Mouse (Mus musculus) midbrain, embryonic 14.5 days (tissue): ENCODE data around the gene Krtap26-1. TPM values are rescaled to one million over a fixed set of nuclear protein-coding genes. Genes with fewer than 3 reads are reported as not detected.
A peak's percentile ranks its signal among the peaks of the same experiment; 100 is the strongest.

Source experiments
- ATAC-seq: fragments of 200-750 bp; cut with Nextera tagmentation; 2 replicates; pipeline ENCODE4 v1.8.0; 2017; ENCODE audit warnings: moderate number of reproducible peaks, moderate library complexity; ENCODE audit not compliant: low FRiP score, low TSS enrichment
- DNase-seq: peaks from one replicate; pipeline ENCODE4 v3.0.0-alpha.2; 2015
- H3K27ac ChIP-seq: fragments of 300-500 bp; sonication (generic); replicated peaks from 2 replicates; pipeline ENCODE4 v1.5.1; 2014; ENCODE audit warnings: mild to moderate bottlenecking, low read depth, low read length, moderate library complexity
- H3K27me3 ChIP-seq: fragments of 300-500 bp; sonication (generic); 2 replicates; pipeline ENCODE4 v1.6.1; 2014; ENCODE audit warnings: low read length, control low read depth, mixed read lengths; ENCODE audit not compliant: control insufficient read depth, insufficient read depth
- H3K36me3 ChIP-seq: fragments of 300-500 bp; sonication (generic); 2 replicates; pipeline ENCODE4 v1.6.1; 2014; ENCODE audit warnings: low read length, control low read depth; ENCODE audit not compliant: control insufficient read depth, insufficient read depth
- H3K4me1 ChIP-seq: fragments of 300-500 bp; sonication (generic); 2 replicates; pipeline ENCODE4 v1.6.1; 2014; ENCODE audit warnings: mild to moderate bottlenecking, antibody characterized with exemption, low read length, control low read depth; ENCODE audit not compliant: control insufficient read depth, insufficient read depth
- H3K4me2 ChIP-seq: fragments of 300-500 bp; sonication (generic); 2 replicates; pipeline ENCODE4 v1.6.1; 2014; ENCODE audit warnings: mild to moderate bottlenecking, low read length, moderate library complexity
- H3K4me3 ChIP-seq: fragments of 300-500 bp; sonication (generic); replicated peaks from 2 replicates; pipeline ENCODE4 v1.5.1; 2014; ENCODE audit warnings: low read depth, low read length
- H3K9ac ChIP-seq: fragments of 300-500 bp; sonication (generic); replicated peaks from 2 replicates; pipeline ENCODE4 v1.6.1; 2014; ENCODE audit warnings: mild to moderate bottlenecking, low read length, moderate library complexity
- H3K9me3 ChIP-seq: fragments of 300-500 bp; sonication (generic); 2 replicates; pipeline ENCODE4 v1.6.1; 2016; ENCODE audit warnings: low read length, control low read depth, mixed read lengths; ENCODE audit not compliant: control insufficient read depth
- WGBS: fragments of 180-500 bp; shearing (Covaris S2); extraction: QIAGEN DNeasy Blood & Tissue Kit; methylation state at CpG from one replicate; pipeline ENCODE4 v1.1.7; 2014; 5-methylcytosine and 5-hydroxymethylcytosine counted together
- polyA plus RNA-seq: library from polyadenylated mRNA; unstranded; fragments of >200 nt; fragmentation: Nextera tagmentation; extraction: Ambion mirVana; gene quantifications from 2 replicates; pipeline ENCODE4 v1.2.1, GENCODE M21; 2014

Krtap26-1 gene
- polyA plus RNA-seq, 1 experiment from 2014 or later: not detected

DNA sequence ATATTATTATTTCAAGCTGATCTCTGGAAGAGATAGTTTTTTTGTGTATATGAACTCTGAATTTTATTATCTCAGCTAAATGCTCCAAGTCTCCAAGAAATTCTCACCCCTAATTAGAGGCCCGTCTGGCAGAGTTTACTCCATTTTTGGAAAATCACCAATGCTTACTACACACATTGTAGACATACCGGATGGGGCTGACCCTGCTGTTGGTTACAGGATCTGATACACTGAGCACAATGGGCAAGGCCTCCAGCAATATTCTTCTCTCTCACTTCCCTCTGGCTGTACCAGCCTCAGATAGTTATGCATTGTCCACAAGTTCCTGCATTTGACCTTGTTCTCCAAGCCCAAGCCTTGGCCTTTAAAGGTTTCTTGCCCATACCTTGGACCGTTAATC is 7.5 kb downstream of the Krtap26-1 start:
- no peak overlapping the region for H3K9ac ChIP-seq
- H3K4me2 ChIP-seq: no peak overlapping the region
- no peaks in the 10 kb centered on the region for H3K36me3 ChIP-seq
- H3K4me1 ChIP-seq: no peaks in the 10 kb centered on the region
- DNase-seq (no peak), ATAC-seq (no peak)
- H3K27ac ChIP-seq: no peak overlapping the region
- WGBS: 93% methylated on average over 3 of the region's 3 CpGs
- H3K27me3 ChIP-seq: no peaks in the 10 kb centered on the region
- no peaks in the 10 kb centered on the region for H3K9me3 ChIP-seq
- H3K4me3 ChIP-seq: no peak overlapping the region

DNA sequence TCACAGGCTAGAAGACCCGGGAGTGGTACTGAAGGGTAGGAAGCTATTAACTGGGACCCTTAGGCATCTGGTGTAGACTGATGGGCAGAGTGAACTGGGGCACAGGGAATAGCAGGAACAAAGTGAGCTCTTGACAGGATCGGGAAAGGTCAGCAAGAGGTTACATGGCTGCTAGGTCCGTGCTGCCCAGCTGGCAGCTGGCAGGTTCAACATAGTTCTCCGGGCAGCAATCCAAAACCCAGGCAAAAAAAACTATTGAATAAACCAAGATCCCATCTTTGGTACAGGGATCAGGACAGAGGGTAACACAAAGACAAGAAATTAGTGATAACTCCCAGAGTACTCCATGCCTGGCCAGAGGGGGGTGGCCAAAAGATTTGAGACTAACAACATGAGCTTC is 12.5 kb downstream of the Krtap26-1 start:
- no peak overlapping the region for H3K27ac ChIP-seq
- no peaks in the 10 kb centered on the region for H3K27me3 ChIP-seq
- H3K4me2 ChIP-seq: no peak overlapping the region
- no peaks in the 10 kb centered on the region for H3K4me1 ChIP-seq
- H3K9ac ChIP-seq: no peak overlapping the region
- DNase-seq (peak; percentile 12), ATAC-seq (no peak)
- H3K9me3 ChIP-seq: no peaks in the 10 kb centered on the region
- no peak overlapping the region for H3K4me3 ChIP-seq
- no peaks in the 10 kb centered on the region for H3K36me3 ChIP-seq
- 70% methylated on average over 4 of the region's 4 CpGs for whole genome bisulfite sequencing

DNA sequence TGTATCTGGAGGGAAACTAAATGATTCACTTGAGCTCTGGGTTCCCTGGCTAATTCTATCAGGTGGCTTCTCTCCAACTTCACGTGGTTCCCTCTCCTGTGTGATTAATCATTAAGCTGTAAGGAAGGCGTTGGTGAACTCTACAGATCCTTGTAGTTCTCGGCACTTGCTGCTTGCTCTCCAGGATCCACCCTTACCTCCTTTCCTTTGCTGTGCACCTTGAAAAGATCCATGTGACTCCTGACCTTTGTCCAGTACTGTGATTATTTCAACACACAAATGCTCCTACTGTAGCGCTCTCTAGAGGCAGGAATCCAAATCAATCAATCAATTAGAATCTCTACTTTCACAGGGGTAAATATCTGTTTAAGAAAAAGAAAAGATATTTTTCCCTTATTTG is 16.1 kb downstream of the Krtap26-1 start:
- ATAC-seq: no peak
- H3K4me3 ChIP-seq: no peak overlapping the region
- H3K36me3 ChIP-seq: no peaks in the 10 kb centered on the region
- H3K27ac ChIP-seq: no peak overlapping the region
- H3K9ac ChIP-seq: no peak overlapping the region
- no peaks in the 10 kb centered on the region for H3K27me3 ChIP-seq
- no peak for DNase-seq
- H3K4me1 ChIP-seq: no peaks in the 10 kb centered on the region
- no peak overlapping the region for H3K4me2 ChIP-seq
- 83% methylated on average over 4 of the region's 4 CpGs for WGBS
- no peaks in the 10 kb centered on the region for H3K9me3 ChIP-seq

DNA sequence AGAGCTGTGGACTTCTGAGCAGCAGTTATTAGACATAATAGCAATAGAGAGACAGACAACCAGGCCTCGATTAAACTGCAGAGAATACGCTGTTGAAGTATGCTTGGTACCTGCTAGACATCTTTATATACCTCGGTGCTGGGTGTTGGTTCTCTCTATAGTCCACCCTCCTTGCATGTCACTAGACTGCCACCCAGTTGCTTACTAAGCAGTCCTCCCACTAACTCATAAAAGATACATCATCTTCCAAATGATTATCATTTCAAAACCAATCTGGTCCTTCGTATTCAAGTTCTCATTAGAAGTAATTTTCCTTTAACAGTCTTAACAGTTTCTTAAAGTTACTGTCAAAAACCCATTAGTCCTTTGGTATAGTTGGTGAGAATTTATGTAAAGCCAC is 20.0 kb downstream of the Krtap26-1 start, which contains the start of gene 2310079G19Rik:
2310079G19Rik (minus strand) TSS at position 101 of the 400 bp plus-strand sequence.
- no peaks in the 10 kb centered on the region for H3K36me3 ChIP-seq
- no peak within 1 kb of the TSS for H3K4me2 ChIP-seq
- H3K27me3 ChIP-seq: no peaks in the 10 kb centered on the region
- no peaks in the 10 kb centered on the region for H3K9me3 ChIP-seq
- no peak within 1 kb of the TSS for H3K4me3 ChIP-seq
- H3K4me1 ChIP-seq: no peaks in the 10 kb centered on the region
- WGBS: 96% methylated on average over 4 of the region's 4 CpGs
- DNase-seq (no peak), ATAC-seq (no peak)
- H3K9ac ChIP-seq: no peak within 1 kb of the TSS
- no peak within 1 kb of the TSS for H3K27ac ChIP-seq

DNA sequence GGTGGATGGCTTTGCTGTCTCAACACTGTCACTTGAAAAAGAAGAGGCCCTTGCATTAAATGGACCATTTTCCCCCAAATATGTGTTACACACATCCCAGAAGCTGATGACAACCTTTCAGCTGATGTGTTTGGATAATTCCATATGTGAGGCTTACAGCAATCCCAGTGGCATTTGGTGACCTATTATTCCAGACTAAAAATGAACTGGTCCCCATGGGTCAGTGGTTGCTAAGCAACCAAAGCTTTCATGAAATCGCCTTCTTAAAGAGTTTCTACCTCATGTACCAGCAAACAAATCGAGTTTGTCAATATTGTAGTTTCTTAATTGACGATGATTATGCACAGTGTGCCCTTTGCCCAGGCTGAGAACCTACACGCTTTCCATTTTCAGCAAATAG is 34.9 kb downstream of the Krtap26-1 start:
- H3K27me3 ChIP-seq: no peaks in the 10 kb centered on the region
- H3K9me3 ChIP-seq: no peaks in the 10 kb centered on the region
- no peaks in the 10 kb centered on the region for H3K36me3 ChIP-seq
- 0 out of 2 replicates have a peak, but pooled peaks cover 5% of the 10 kb centered on the region for H3K4me1 ChIP-seq
- no peak overlapping the region for H3K4me3 ChIP-seq
- DNase-seq (peak; percentile 56), ATAC-seq (no peak)
- H3K9ac ChIP-seq: no peak overlapping the region
- H3K4me2 ChIP-seq: no peak overlapping the region
- WGBS: 38% methylated on average over 4 of the region's 4 CpGs
- no peak overlapping the region for H3K27ac ChIP-seq

DNA sequence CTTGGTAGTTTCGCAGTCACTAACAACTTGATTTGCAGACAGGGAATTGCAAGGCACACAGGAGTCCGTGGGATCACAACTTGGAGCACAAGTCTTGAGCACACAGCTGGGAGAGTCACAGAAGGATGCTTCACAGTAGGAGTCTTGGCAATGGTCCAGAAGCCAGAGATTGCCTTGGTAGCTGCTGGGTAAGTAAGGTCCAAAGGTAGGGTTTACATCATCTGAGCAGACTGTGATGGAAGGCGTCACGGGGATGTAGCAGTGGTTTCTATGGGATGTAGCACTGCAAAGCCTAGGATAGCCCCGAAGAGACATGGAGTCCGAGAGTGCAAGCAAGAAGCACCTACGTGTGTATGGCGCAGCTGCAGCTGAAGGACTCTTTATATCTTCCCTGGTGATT is 35.7 kb downstream of the Krtap26-1 start, which contains the start of gene Krtap24-1:
Krtap24-1 (minus strand) TSS at position 358 of the 400 bp plus-strand sequence.
- DNase-seq (no peak), ATAC-seq (no peak)
- no peaks in the 10 kb centered on the region for H3K36me3 ChIP-seq
- no peak within 1 kb of the TSS for H3K9ac ChIP-seq
- no peak within 1 kb of the TSS for H3K4me3 ChIP-seq
- no peaks in the 10 kb centered on the region for H3K9me3 ChIP-seq
- H3K4me1 ChIP-seq: 0 out of 2 replicates have a peak, but pooled peaks cover 5% of the 10 kb centered on the region
- H3K27me3 ChIP-seq: no peaks in the 10 kb centered on the region
- 95% methylated on average over 8 of the region's 8 CpGs for WGBS
- H3K4me2 ChIP-seq: no peak within 1 kb of the TSS
- H3K27ac ChIP-seq: no peak within 1 kb of the TSS

DNA sequence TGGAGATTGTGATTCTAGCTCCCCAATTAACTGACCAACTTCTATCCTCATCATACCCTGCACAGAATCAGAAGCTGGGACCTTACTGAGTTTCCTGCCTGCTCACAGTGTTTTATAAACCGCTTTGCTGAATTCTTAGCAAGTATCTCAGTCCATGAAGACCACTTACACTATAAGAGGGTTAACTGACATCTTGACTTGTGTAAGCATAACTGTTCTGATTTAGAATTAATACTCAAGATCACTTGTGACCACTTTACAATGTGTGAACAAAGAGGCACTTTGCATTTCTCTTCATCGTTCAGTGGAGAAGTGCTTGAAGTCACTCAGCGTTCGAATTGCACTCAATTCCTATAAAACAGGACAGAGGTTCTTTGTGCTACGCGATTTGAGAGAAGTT is 43.0 kb downstream of the Krtap26-1 start:
- Histone ChIP-seq H3K4me2 (no peak overlapping the region), H3K27ac (no peak overlapping the region), H3K9ac (no peak overlapping the region), H3K4me1 (no peaks in the 10 kb centered on the region), H3K4me3 (no peak overlapping the region), H3K27me3 (no peaks in the 10 kb centered on the region), H3K36me3 (no peaks in the 10 kb centered on the region), H3K9me3 (no peaks in the 10 kb centered on the region)
- WGBS: 85% methylated on average over 6 of the region's 6 CpGs
- no peak for DNase-seq
- ATAC-seq: no peak

DNA sequence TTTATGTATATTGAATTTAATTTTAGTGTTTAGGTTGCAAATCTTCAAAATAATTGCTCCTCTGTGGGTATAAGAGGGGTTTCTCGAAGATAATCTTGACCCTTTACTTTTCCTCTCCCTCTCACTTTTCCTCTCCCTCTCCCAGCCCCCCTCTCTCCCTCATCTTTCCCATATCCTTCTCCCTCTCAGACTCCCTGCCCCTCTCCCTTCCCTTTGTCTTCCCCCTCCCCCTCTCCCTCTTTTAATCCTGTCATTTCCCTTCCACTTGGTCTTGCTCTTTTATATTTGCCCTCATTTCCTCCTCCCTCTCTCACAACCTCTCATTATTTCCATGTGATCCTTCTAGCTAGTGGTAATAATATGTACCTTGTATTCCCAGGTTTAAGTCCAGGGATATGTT is 45.1 kb downstream of the Krtap26-1 start:
- 47% methylated on average over 1 of the region's 1 CpGs for WGBS
- H3K4me2 ChIP-seq: no peak overlapping the region
- H3K9ac ChIP-seq: no peak overlapping the region
- H3K4me3 ChIP-seq: no peak overlapping the region
- ATAC-seq (no peak), DNase-seq (no peak)
- no peaks in the 10 kb centered on the region for H3K4me1 ChIP-seq
- H3K9me3 ChIP-seq: no peaks in the 10 kb centered on the region
- H3K27me3 ChIP-seq: no peaks in the 10 kb centered on the region
- no peaks in the 10 kb centered on the region for H3K36me3 ChIP-seq
- H3K27ac ChIP-seq: no peak overlapping the region

DNA sequence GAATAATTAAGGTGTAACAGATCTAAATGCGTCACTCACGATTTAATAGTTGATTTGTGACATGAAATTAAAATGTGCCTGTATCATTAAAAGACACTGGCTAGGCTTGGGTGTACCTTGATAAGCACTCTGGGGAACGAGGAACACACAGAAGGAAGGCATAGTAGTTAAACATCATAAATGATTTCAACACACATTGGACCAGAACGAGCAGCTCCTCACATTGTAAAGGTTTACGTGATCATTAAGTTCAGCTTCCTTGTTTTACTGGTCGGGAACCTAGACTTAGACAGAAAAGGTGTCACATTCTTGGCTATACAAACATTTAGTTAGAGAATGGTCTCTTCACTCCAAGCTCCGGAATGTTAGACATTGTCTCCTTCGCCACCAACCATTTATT is 47.3 kb downstream of the Krtap26-1 start:
- DNase-seq (no peak), ATAC-seq (no peak)
- WGBS: 87% methylated on average over 8 of the region's 8 CpGs
- H3K9me3 ChIP-seq: no peaks in the 10 kb centered on the region
- no peaks in the 10 kb centered on the region for H3K36me3 ChIP-seq
- H3K27ac ChIP-seq: no peak overlapping the region
- H3K4me3 ChIP-seq: no peak overlapping the region
- H3K4me1 ChIP-seq: no peaks in the 10 kb centered on the region
- H3K4me2 ChIP-seq: no peak overlapping the region
- no peak overlapping the region for H3K9ac ChIP-seq
- H3K27me3 ChIP-seq: no peaks in the 10 kb centered on the region
